Mouse (Mus musculus): Measurements from ENCODE around the gene Sbk2.

The Sbk2 gene

DNA sequence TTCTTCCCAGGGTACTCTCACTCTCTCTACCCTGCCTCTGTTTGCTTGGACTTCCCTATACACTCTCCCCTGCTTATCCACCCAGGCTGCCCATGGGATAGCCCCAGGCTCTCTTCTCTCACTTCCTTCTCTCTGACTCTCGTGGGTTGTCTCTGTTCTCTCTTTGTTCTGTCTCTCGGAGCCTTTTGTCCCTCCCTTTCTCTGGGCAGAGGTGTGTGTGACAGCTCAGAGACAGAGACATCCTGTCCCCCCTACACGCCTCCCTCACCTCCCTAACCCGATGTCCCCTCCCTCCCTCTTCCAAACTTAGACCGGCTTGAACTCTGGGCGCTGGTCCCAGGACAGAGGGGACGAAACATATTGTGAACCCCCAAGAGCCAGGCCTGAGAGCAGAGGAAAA is 7.5 kb upstream of the Sbk2 start:
- no peak for TF ChIP-seq GATA4 (IDR thresholded peaks at IDR 0.05; ENCODE audit: insufficient replicate concordance, low read length)

DNA sequence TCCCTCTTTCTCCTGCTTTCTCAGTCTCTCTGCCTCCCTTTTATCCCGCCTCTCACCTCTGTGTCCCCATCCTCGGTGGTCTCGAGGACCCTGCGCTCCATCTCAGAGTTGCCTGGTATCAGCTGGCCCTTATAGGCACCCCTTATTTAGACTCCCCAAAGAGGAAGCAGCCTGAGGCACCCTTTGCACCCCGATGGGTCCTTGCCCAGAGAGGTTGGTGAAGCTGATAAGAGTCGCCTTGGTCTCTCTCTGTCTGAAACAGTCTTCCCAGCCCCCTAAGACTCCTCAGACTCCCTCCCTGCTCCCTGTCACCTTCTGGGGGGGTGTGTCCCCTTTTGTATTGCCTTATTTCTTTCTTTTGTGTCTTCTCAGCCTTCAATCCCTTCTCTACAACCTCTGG is 6.9 kb upstream of the Sbk2 start, which contains the start of gene Sbk3:
TSS of gene Sbk3 (minus strand) at position 101 of the 400 bp plus-strand sequence.
- TF ChIP-seq GATA4 (IDR thresholded peaks at IDR 0.05; ENCODE audit: insufficient replicate concordance, low read length) = no peak

GRCm38 (mm10) chr7:4964988-4965387 is 782 bp upstream of the Sbk2 start:
- no peak for TF ChIP-seq GATA4 (IDR thresholded peaks at IDR 0.05; ENCODE audit: insufficient replicate concordance, low read length)

DNA sequence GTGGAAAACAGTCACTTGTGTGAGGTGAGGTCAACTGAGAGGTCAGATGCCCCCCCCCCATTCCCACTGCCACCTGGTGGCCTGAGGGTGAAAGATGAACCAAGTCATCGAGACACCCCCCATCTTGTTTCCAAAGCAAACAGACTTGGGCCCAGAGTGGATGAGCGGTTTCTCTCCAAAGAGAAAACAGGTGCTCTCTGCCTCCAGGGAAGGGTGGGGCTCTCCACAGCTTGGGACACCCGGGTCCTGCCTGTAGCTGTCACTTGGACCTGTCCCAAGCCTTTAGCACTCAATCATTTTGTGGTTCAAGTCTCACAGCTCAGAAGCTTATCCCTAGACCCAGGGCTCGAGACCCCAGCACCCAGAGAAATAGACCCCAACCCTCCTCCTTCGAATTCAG is 679 bp downstream of the Sbk2 start:
- TF ChIP-seq GATA4 (IDR thresholded peaks at IDR 0.05; ENCODE audit: insufficient replicate concordance, low read length) = no peak

GRCm38 (mm10) chr7:4957361-4957760 is 6.8 kb downstream of the Sbk2 start:
- TF ChIP-seq GATA4 (IDR thresholded peaks at IDR 0.05; ENCODE audit: insufficient replicate concordance, low read length) = no peak

GRCm38 (mm10) chr7:4953815-4954445 is 10.3 kb downstream of the Sbk2 start:
- no peak for TF ChIP-seq GATA4 (IDR thresholded peaks at IDR 0.05; ENCODE audit: insufficient replicate concordance, low read length)

- TF ChIP-seq GATA4 (IDR thresholded peaks at IDR 0.05; ENCODE audit: insufficient replicate concordance, low read length) = no peak
Observed at GRCm38 (mm10) chr7:4950561-4951342, 13.5 kb downstream of the Sbk2 start.

DNA sequence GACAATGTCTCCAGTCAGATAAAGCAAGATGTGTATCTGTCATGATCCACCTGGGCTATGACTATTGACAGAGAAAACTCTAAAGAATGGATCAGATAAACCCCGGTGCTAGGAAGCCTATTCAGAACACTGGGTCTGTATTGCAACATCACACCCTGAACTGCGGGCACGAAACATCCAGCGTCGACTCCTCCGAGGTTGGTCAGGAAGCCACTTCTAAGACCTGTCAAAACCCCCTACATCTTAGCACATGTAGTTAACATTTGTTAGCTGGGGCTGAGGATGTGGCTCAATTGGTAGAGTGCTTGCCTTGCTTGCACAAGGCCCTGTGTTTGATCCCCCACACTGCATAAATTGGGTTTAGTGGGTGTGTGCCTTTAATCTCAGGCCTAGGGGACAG is 15.8 kb downstream of the Sbk2 start:
- TF ChIP-seq GATA4 (IDR thresholded peaks at IDR 0.05; ENCODE audit: insufficient replicate concordance, low read length) = no peak

DNA sequence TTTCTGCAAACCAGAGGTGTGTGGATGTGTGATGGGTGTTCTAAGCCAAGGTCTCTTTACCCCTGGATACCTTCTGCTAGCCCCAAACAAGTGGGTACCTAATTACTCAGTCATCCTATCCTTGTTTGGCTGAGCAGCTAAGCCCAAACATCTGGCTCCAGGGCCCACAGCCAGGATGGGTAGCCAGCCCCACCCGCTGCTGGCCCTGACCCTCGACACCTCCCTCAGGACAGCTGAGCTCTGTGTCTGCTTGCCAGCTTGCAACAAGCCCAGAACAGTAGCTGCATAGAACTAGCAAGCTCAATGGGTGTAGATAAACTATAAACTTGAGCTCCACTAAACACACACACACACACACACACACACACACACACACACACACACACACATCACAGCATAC is 16.4 kb downstream of the Sbk2 start:
- no peak for TF ChIP-seq GATA4 (IDR thresholded peaks at IDR 0.05; ENCODE audit: insufficient replicate concordance, low read length)

- TF ChIP-seq GATA4 (IDR thresholded peaks at IDR 0.05; ENCODE audit: insufficient replicate concordance, low read length) = no peak
Observed at GRCm38 (mm10) chr7:4943223-4943815, 20.9 kb downstream of the Sbk2 start.

- TF ChIP-seq GATA4 (IDR thresholded peaks at IDR 0.05; ENCODE audit: insufficient replicate concordance, low read length) = no peak
Observed at GRCm38 (mm10) chr7:4942673-4943072, 21.5 kb downstream of the Sbk2 start.

DNA sequence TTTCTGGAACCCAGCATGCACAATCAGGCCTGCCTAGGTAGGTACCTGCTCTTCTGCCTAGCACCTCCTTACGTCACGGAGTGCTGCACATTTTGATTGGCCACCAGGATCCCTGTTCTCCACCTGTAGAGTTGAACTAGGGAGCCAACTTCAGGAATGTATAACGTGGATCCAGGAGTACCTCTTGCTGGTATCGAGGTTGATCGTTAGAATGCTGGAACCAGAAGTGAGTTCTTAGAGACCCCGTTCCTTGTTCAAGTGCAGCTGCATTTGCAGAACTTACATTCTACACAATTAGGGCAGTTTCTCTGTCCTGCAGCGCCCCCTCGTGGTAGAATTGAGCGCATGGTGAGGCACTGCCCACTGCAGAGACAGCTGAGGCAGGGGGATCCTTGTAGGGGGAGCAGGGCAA is 24.1 kb downstream of the Sbk2 start:
- no peak for TF ChIP-seq GATA4 (IDR thresholded peaks at IDR 0.05; ENCODE audit: insufficient replicate concordance, low read length)

DNA sequence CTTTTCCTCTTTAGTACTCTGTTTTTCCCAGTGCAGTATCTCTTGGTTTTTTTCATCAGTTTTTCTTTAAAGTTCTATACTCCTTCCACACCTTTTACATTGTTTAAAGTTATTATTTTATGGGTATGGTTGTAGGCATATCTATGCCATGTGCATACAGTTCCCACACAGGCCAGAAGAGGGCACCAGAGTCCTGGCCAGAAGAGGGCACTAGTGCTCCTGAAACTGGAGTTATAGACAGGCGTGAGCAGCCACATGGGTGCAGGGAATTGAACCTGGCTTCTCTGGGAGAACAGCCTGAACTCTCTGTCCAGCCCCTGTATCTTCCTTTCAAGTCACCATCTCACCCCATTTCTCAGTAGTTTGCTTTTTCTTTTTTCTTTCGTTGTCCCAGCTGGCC is 25.8 kb downstream of the Sbk2 start:
- TF ChIP-seq GATA4 (IDR thresholded peaks at IDR 0.05; ENCODE audit: insufficient replicate concordance, low read length) = no peak

DNA sequence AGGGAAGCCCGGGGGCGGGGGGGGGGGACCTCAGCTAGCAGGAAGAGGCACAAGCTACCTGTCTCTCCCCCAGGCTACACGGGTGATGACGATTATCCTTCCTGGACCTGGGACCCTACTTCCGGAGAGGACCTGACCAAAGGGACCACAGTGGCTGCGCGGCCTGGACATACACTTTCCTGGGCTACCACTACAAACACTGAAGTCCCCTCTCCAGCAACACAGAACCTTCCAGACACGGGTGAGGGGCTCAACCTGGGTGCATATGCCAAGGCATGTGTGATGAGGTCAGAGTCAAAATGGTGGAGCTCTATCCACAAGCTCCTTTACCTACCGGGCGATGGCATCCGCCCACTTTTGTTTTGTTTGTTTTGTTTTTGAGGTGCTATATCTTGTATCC is 26.8 kb downstream of the Sbk2 start:
- TF ChIP-seq GATA4 (IDR thresholded peaks at IDR 0.05; ENCODE audit: insufficient replicate concordance, low read length) = no peak

- no peak for TF ChIP-seq GATA4 (IDR thresholded peaks at IDR 0.05; ENCODE audit: insufficient replicate concordance, low read length)
Observed at GRCm38 (mm10) chr7:4936832-4937231, 27.4 kb downstream of the Sbk2 start.
